Mouse (Mus musculus) spleen, postnatal 14 days (tissue): ENCODE measurements around the gene Nfyb.

Experiments
- DNase-seq, 2 experiments: peaks; one replicate each; pipeline ENCODE4 v3.0.0; 2021 to 2022; ENCODE audit warnings: low spot score in 2 of 2

Nfyb gene

DNA sequence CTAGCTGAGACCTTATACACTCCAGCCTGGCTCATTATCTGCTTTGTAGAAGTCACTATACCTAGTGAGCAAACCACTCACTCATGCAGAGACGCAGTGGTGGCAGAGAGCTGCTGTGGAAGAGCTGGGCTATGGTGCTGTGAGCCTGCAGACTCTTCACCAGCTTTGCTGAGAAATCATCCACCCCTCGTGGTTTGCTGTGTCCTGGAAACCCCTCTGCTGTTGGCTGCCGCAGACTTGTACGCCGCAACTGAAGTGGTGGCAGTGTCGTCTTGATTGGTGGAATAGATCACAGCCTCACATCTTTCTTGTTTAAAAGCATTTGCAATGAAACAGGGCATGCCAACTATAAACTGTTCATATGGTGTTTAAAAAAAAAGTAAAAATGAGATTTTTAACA lies 19.6 kb downstream of the Nfyb start:
- DNase-seq: no peak

DNA sequence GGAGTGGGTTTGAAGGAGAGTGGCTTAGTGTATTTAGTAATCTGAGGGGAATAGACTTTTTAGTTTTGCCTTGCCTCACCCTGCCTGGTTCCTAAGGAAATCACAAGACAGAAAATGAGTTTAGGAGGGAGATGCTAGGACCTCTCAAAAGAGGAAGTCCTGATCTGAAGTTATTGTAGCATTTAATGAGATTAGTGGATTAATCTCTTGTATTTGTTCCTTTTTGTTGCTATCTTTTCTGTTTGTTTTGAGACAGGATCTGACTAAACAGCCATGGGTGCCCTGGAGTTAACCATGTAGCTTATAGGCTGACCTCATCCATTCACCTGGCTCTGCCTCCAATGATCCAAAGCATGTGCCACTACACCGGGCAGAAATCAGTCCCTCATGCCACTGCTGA lies 21.4 kb downstream of the Nfyb start:
- no peak for DNase-seq

DNA sequence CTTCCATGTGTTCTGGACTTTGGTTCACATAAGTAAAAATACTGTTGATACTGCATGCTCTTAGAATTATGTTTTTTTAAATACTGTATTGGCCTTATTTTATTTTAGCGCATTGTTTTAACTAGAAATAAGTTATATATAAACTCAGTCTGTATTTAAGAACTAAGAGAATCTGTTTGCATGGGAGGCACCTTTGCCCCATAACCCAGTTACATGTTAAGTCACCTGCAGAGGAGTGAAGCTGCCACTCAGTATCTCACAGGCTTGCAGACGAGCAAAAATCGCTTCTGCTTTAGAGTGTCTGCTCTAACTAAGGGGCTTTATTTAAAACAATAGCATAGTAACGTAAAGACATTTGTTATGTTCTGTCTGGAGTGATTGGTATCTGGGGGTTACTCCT lies 22.1 kb downstream of the Nfyb start:
- no peak for DNase-seq

DNA sequence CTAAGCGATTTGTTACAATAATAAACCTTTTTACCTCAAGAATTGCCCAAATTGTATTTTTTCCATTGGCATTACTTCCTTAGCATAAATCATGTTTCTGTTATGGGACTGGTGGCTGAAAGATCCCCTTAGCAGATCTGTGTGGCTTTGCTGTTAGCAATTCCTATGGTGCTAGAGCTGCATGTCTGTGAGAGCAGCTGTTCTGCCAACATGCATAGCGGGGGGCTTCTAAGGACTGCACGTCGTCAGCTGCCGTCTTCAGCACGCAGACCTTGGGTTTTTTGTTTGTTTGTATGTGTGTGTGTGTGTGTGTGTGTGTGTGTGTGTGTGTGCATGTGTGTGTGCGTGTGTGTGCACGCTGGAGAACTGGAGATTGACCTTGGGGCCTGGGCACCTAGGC lies 22.6 kb downstream of the Nfyb start:
- DNase-seq: no peak

DNA sequence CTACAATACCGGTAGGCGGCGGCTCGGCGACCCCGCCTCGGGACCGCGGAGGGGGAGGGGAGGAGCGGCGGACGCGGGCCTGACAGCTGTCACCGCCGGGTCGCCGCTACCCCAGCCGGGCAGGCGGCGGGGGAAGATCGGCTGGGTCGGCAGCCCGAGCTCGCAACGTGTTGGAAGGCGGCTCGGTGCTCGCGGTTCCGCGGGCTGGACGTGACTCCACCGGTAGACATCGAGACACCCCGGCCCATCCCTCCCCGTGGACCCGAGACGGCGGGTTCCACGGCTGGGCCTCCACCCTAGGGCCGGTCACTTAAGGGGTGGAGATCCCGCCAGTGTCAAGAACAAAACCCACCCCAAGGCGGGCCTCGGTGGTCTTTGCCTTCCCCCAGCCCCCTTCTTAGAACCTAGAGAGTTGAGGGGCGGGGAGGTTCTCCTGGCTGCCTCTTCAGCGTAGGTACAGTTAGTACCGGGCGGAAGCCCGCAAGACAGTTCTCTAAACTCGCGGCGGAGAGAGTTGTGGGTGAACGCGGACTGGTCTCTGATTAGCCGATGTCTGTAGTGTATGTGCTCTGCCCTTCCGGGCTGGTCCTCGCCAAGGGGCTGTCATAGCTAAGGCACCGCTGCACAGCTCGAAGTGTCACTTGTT lies 64.5 kb downstream of the Nfyb start:
- peak; percentile 11 to 27 for DNase-seq

DNA sequence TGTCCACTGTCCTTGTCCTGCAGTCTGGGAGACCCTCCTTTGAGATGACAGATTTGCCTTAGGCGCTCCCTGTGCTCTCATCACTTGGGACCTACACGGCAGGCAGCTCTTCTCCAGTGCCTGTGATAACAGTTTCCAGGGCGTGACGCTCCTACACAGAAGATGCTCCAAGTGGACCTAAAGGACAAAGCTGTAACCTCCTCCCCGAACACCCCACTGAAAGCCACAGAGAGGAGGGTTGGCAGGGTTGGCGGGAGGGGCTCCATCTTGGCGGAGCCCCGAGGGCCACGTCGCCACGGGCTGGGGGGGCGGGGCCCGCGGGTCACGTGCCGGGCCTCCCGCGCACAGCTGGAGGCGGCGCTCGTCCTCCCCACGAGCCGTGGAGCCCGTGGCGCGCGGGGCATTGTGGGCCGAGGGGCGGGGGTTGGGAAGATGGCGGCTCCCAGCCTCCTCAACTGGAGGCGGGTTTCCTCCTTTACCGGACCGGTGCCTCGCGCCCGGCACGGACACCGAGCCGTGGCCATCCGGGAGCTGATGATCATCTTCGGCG lies 65.2 kb downstream of the Nfyb start:
- DNase-seq: peak; percentile 79 to 88
